Mouse (Mus musculus): ENCODE results near the gene Galnt18.

DNA sequence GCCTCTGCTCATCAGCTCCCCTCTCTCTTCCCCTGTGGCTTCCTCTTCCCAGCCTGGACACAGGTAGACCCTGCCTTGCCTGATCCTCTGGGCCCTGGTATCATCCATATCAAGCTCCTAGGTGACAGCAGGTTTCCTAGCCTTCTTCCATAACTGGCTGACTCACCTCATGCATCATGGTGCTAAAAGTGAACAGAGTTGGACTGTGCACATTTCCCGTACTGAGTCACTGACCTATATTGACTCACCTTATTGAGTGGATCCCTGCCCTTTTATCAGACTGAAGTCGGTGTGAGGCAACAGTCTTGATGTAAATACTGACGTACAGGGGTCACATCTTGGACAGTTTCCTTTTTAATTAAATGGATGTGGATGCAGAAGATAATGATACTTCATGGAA, 313.7 kb downstream of the Galnt18 start:
- TF ChIP-seq CTCF (IDR thresholded peaks at IDR 0.05; ENCODE audit: low read depth) (no peak), EP300 (IDR thresholded peaks at IDR 0.05; ENCODE audit: low read depth) (no peak)

All from liver, embryonic 14.5 days (tissue).